Mouse (Mus musculus): ENCODE results near the gene Dlst. TPM values are rescaled to one million over a fixed set of nuclear protein-coding genes. Genes with fewer than 3 reads are reported as not detected.

The Dlst gene
- polyA plus RNA-seq, 1 experiment from 2014 or later: 69.4 TPM

DNA sequence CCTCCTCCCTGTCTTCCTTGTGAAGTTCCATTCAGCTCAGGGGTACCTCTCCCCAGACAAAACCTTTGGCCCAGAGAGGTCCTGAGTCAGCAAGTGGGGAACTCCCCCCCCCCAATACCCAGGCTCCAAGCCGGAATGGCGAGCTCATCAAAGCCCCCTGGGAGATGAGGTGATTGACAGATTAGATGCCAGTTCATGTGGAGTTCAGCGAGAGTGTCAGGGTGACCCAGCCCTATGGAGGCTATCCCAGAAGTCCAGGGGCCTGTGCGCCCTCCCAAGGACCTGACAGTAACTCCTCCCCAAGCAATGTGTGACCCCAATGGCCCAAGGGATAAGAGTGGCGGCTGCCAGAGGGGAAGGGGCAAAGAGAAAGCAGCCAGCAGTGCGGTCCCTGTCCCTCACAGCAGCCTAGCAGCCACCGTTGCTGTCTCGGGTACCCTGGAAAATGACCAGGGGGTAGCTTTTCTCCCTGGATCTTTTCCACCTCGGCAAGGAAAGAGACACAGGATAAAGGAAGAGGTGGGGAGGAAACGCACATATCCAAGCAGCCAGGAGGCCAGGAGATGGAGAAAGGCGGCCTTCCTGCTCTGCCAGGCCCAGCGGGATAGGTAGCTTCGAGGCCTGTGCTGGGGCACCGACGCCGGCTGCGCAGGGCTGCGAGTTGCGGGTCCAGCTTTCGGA, 39.8 kb downstream of the Dlst start:
- H3K9me3 ChIP-seq (replicated peaks): no peaks in the 10 kb centered on the region
- H3K4me1 ChIP-seq (replicated peaks): peaks cover 15% of the 10 kb centered on the region
- H3K9ac ChIP-seq: no peak overlapping the region; the same call in 1 of the 2 replicates
- H3K4me3 ChIP-seq (replicated peaks): peak overlapping the region; percentile 27
- ATAC-seq (ENCODE audit: insufficient read depth): 0 out of 2 replicates have a peak, but pooled peaks have one; percentile 3
- H3K27me3 ChIP-seq: peaks cover 25% of the 10 kb centered on the region
- no peaks in the 10 kb centered on the region for H3K36me3 ChIP-seq (replicated peaks)
- peak overlapping the region; percentile 61 for H3K4me2 ChIP-seq
- WGBS (ENCODE audit: insufficient replicate concordance): 20% methylated on average over 20 of the region's 20 CpGs
- no peak overlapping the region for H3K27ac ChIP-seq (replicated peaks)

DNA sequence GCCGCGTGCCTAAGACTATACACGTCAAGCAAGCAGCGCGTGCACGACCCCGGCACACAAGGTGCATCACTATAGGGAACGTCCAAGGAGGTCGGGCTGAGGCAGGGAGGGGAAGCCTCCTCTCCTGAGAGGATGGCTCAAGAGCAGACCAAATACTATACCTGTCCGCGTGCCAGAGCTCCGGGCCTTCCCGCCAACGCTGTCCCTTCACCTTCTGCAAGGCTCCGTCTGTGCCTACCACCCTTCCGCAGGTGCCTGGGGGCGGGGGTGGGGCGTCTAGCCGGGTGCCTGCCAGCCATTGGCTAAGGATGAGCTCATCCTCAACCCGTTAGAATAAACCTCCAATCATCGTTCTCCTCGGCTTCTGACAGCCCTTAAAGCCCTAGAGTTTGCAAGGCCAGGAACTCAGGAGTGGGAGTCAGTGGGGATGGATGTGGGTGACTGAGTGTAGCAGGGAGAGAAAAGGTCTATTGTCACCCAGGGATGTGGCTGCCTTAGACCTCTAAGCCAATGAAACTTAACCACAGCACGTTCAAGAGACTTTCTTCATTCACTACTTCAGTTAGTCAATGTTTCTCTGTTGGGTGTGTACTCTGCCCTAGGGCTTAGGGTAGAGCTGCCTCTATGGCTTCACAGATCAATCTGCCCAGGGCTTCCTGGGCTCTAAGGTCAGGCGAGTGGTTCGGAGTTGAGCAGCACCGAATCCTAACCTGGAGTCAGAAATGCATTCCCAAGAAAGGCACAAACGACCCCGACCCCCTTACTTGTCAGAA, 40.6 kb downstream of the Dlst start, which contains the start of gene Rps6kl1:
Gene Rps6kl1, minus strand, starts transcription at position 263 of the 773 bp plus-strand sequence.
- Histone ChIP-seq H3K4me3 (replicated peaks) (peak within 1 kb of the TSS; percentile 27), H3K27me3 (peaks cover 25% of the 10 kb centered on the region), H3K9ac (no peak within 1 kb of the TSS; the same call in 1 of the 2 replicates), H3K27ac (replicated peaks) (no peak within 1 kb of the TSS), H3K36me3 (replicated peaks) (no peaks in the 10 kb centered on the region), H3K4me1 (replicated peaks) (peaks cover 15% of the 10 kb centered on the region), H3K4me2 (peak within 1 kb of the TSS; percentile 61), H3K9me3 (replicated peaks) (no peaks in the 10 kb centered on the region)
- peak; percentile 65 for ATAC-seq (ENCODE audit: insufficient read depth)
- whole genome bisulfite sequencing (ENCODE audit: insufficient replicate concordance): 12% methylated on average over 28 of the region's 28 CpGs

DNA sequence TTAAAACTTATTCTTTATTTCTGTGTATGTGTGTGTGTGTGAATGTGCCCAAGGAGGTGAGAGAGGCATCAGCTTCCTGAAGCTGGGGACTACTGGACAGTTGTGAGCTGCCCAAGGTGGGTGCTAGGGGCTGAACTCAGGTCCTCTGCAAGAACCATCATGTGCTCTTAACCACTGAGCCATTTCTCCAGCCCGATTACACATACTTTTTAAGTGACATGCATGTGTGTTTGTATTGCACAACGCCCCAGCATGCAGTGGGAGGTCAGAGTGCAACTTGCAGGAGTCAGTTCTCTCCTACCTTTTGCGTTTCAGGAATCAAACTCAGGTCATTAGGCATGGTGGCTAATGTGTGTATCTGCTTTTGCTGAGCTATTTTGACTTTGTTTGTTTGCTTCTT, 42.4 kb downstream of the Dlst start:
- H3K36me3 ChIP-seq (replicated peaks): no peaks in the 10 kb centered on the region
- 51% methylated on average over 3 of the region's 3 CpGs for WGBS (ENCODE audit: insufficient replicate concordance)
- H3K4me2 ChIP-seq: no peak overlapping the region
- ATAC-seq (ENCODE audit: insufficient read depth): peak; percentile 49
- H3K9me3 ChIP-seq (replicated peaks): no peaks in the 10 kb centered on the region
- H3K27ac ChIP-seq (replicated peaks): no peak overlapping the region
- peaks cover 22% of the 10 kb centered on the region for H3K4me1 ChIP-seq (replicated peaks)
- peaks cover 23% of the 10 kb centered on the region for H3K27me3 ChIP-seq
- no peak overlapping the region for H3K9ac ChIP-seq
- no peak overlapping the region for H3K4me3 ChIP-seq (replicated peaks)

DNA sequence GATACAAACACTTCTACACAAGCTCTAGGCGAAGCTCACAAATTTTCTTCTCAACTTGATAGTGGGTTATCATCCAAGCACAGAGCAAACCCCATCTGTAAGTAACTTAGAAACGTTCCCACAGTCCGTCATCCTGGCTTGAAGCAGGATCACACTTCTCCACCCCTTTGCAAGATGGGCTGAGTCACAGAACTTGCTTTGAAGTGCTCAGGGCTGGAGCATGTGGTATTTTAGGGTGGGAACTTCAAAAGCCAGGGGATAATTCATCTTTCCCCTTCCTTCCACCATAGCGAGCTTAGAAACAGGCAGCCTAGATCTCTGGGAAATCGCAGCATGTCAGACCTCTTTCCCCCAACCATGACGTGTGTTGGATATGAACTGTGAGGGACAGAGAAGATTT, 45.7 kb downstream of the Dlst start:
- Histone ChIP-seq H3K4me2 (no peak overlapping the region), H3K9me3 (replicated peaks) (no peaks in the 10 kb centered on the region), H3K36me3 (replicated peaks) (no peaks in the 10 kb centered on the region), H3K27me3 (0 out of 2 replicates have a peak, but pooled peaks cover 4% of the 10 kb centered on the region), H3K9ac (no peak overlapping the region), H3K27ac (replicated peaks) (no peak overlapping the region), H3K4me1 (replicated peaks) (peaks cover 11% of the 10 kb centered on the region), H3K4me3 (replicated peaks) (no peak overlapping the region)
- no peak for ATAC-seq (ENCODE audit: insufficient read depth)
- 28% methylated on average over 6 of the region's 6 CpGs for WGBS (ENCODE audit: insufficient replicate concordance)

DNA sequence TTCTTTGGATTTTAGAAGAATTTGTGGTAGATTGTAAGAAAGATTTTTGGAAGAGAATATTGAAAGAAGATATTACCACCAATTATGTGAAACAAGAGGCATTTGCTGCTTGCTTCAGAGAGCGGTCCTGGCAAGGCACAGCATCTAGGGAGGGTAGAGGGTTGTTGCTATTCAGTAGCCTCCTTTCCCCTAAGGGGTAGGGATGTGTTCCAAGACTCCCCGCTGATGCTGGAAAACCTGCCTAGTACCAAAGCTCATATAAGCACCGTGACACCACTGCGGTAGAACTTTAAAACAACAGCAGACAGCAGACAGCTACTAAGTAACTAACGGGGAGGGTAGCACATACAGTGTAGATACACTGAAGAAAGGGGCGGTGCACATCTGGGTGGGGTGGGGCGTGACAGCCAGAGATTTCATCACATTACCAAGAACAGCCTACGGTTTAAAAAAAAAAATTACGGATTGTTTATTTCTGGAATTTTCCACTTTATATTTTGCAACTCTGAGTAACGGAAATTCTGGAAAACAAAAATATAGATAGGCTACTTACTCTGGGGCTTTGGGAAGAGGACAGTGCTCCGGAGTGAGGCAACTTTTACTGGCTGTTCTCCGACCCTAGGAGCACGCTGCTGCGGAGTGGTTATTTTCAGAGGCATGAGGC, 47.3 kb downstream of the Dlst start:
- H3K27ac ChIP-seq (replicated peaks): no peak overlapping the region
- WGBS (ENCODE audit: insufficient replicate concordance): 72% methylated on average over 14 of the region's 14 CpGs
- ATAC-seq (ENCODE audit: insufficient read depth): no peak
- no peaks in the 10 kb centered on the region for H3K27me3 ChIP-seq
- no peak overlapping the region for H3K9ac ChIP-seq
- peaks cover 7% of the 10 kb centered on the region; the same call in 1 of the 2 replicates for H3K4me1 ChIP-seq (replicated peaks)
- H3K36me3 ChIP-seq (replicated peaks): no peaks in the 10 kb centered on the region
- H3K9me3 ChIP-seq (replicated peaks): no peaks in the 10 kb centered on the region
- no peak overlapping the region for H3K4me3 ChIP-seq (replicated peaks)
- H3K4me2 ChIP-seq: no peak overlapping the region

DNA sequence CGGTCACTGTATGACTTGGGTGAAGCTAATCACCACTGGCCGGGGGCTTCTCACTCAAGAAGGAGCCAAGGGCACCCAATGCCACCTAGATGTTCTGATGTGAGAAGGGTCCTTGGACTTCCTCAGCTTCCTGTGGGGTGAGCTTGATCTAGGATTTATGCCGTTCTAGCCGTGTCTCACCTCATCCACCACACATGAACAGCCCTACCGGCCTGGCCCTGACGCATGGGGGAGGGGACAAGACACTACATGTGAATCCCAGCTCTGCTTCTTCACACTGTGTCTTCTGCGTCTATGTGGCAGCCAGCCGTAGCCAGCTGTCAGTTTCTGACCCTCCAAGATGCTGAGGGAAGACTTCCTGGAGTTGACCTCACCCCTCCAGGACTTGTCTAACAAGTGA, 48.2 kb downstream of the Dlst start:
- H3K4me2 ChIP-seq: no peak overlapping the region
- WGBS (ENCODE audit: insufficient replicate concordance): 74% methylated on average over 8 of the region's 8 CpGs
- no peaks in the 10 kb centered on the region for H3K36me3 ChIP-seq (replicated peaks)
- H3K27me3 ChIP-seq: no peaks in the 10 kb centered on the region
- no peak for ATAC-seq (ENCODE audit: insufficient read depth)
- H3K4me3 ChIP-seq (replicated peaks): no peak overlapping the region
- no peak overlapping the region for H3K9ac ChIP-seq
- H3K4me1 ChIP-seq (replicated peaks): peaks cover 7% of the 10 kb centered on the region; the same call in 1 of the 2 replicates
- H3K27ac ChIP-seq (replicated peaks): no peak overlapping the region
- H3K9me3 ChIP-seq (replicated peaks): no peaks in the 10 kb centered on the region

DNA sequence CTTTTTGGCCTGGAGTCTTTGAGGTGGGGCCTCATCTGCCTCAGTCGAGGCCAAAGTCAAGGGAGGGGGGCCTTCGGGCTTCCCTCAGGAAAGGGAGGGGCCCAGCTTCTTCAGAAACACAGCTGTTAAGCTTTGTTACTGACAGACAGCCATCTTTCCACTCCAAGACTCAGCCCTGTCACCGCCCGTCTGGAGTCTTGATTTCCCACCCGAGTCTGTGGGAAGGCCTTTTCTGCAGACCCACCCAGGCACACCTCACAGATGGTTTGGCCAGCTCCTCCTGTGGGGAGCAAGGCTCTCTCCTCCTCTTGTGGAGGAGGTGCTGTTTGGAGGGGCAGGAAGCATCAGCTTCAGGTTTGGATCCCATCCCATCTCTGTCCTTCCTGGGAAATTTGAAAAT, 49.0 kb downstream of the Dlst start:
- 38% methylated on average over 5 of the region's 5 CpGs for WGBS (ENCODE audit: insufficient replicate concordance)
- Histone ChIP-seq H3K36me3 (replicated peaks) (no peaks in the 10 kb centered on the region), H3K9ac (no peak overlapping the region), H3K27ac (replicated peaks) (no peak overlapping the region), H3K4me2 (no peak overlapping the region), H3K9me3 (replicated peaks) (no peaks in the 10 kb centered on the region), H3K4me3 (replicated peaks) (no peak overlapping the region), H3K27me3 (no peaks in the 10 kb centered on the region), H3K4me1 (replicated peaks) (peaks cover 7% of the 10 kb centered on the region; the same call in 1 of the 2 replicates)
- no peak for ATAC-seq (ENCODE audit: insufficient read depth)

DNA sequence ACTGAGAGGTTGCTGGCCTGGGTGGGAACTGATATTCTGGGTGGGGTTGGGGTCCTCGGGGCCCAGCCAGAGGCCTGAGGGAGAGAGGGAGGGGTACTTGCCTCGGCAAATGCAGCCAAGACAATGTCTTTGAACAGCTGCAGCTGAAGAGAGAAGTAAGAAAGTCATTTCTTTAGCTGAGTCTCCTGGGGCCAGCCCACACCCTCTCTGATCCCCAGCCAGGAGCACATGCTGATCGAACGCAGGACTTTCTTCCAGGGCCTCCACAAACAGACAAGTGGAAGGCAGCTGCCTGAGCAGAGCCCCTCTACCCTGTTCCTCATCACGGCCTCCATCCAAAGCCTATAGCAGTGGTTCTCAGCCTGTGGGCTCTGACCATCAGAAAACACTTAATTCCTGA, 54.4 kb downstream of the Dlst start:
- H3K9me3 ChIP-seq (replicated peaks): no peaks in the 10 kb centered on the region
- no peak overlapping the region for H3K4me2 ChIP-seq
- H3K27ac ChIP-seq (replicated peaks): no peak overlapping the region
- peaks cover 10% of the 10 kb centered on the region; the same call in 1 of the 2 replicates for H3K27me3 ChIP-seq
- WGBS (ENCODE audit: insufficient replicate concordance): 61% methylated on average over 5 of the region's 5 CpGs
- H3K4me3 ChIP-seq (replicated peaks): no peak overlapping the region
- no peak for ATAC-seq (ENCODE audit: insufficient read depth)
- H3K36me3 ChIP-seq (replicated peaks): no peaks in the 10 kb centered on the region
- peaks cover 9% of the 10 kb centered on the region for H3K4me1 ChIP-seq (replicated peaks)
- no peak overlapping the region for H3K9ac ChIP-seq

DNA sequence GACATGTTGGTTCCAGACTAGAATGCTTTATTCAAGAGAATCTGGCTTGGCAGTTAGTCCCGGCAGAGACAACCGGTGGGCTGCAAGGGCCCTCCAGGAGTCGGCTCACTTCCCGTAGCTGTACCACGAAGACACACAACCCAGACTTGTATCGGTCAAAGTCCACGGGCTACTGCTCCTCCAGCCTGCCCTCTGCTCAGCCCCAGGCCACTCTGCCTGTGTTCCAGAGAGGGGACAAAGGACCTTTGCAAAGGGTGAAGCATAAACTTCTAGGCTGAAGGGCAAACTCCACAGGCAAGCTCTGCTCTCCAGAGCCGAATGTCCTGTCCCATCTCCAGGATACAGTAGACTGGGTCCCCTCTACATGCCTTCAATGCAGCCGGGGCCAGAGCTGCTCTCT, 56.0 kb downstream of the Dlst start:
- H3K4me3 ChIP-seq (replicated peaks): no peak overlapping the region
- H3K27me3 ChIP-seq: peaks cover 16% of the 10 kb centered on the region; the same call in 1 of the 2 replicates
- no peak overlapping the region for H3K4me2 ChIP-seq
- H3K36me3 ChIP-seq (replicated peaks): no peaks in the 10 kb centered on the region
- H3K9ac ChIP-seq: no peak overlapping the region
- no peak overlapping the region for H3K27ac ChIP-seq (replicated peaks)
- ATAC-seq (ENCODE audit: insufficient read depth): no peak
- H3K9me3 ChIP-seq (replicated peaks): no peaks in the 10 kb centered on the region
- peaks cover 9% of the 10 kb centered on the region for H3K4me1 ChIP-seq (replicated peaks)
- 75% methylated on average over 9 of the region's 9 CpGs for WGBS (ENCODE audit: insufficient replicate concordance)

DNA sequence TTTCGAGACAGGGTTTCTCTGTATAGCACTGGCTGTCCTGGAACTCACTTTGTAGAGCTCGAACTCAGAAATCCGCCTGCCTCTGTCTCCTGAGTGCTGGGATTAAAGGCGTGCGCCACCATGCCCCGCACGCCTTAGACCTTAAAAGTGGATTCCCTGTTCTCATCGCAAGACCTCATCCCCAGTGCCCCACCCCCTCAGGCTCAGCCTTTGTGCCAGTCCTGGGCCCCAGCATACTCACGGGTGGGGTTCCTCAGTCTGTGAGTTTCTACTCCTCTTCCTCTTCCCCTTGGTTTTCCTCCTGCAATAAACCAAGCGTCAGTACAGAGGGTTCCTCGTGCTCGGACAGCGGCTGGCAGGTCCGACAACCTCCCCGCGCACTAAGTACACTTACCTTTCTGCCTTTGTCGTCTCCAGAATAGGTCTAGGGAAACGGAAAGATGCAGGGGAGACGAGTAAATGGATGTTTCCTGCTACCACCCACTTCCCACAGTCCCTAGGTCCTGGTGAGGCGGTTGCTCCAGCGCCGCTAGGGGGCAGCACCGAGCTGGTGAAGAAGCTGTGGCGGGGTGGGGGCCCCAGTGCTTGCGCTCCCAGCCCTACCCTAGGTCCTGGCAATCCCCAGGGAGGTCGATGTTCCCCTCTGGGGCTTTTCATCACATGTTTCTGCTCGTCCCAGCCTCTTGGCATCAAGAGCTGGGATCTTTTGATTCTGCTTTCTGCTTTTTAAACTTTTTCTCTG, 58.7 kb downstream of the Dlst start:
- Histone ChIP-seq H3K4me1 (replicated peaks) (peaks cover 9% of the 10 kb centered on the region), H3K4me2 (peak overlapping the region; percentile 43), H3K36me3 (replicated peaks) (no peaks in the 10 kb centered on the region), H3K9me3 (replicated peaks) (no peaks in the 10 kb centered on the region), H3K9ac (no peak overlapping the region), H3K27me3 (peaks cover 16% of the 10 kb centered on the region; the same call in 1 of the 2 replicates), H3K4me3 (replicated peaks) (peak overlapping the region; percentile 18; the same call in 1 of the 2 replicates), H3K27ac (replicated peaks) (no peak overlapping the region)
- WGBS (ENCODE audit: insufficient replicate concordance): 21% methylated on average over 27 of the region's 27 CpGs
- ATAC-seq (ENCODE audit: insufficient read depth): peak; percentile 44; the same call in 1 of the 2 replicates

All from liver, embryonic 15.5 days (tissue).